Comparison of ENCODE assay signal across 30 mouse cellular contexts in the genomic region with DNA sequence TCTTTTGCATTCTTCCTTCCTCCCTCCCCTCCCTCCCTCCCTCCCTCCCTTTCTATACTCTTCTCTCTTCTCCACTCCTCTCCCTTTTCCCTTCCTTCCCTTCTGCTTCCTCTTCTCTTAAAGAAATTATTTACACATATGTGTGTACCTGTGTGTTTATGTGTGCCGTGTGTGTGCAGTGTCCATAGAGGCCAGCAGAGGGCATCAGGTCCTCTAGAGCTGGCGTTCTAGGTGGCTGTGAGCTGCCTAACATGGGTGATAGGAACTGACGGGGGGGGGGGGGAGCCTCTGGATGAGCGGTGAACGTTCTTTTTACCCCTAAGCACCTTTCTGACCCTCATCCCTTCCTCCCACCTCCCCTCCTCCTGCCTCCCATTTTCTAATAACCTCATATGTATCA. TPM values are rescaled to one million over a fixed set of nuclear protein-coding genes. Genes with fewer than 3 reads are reported as not detected.
DNase-seq lines count a peak whose midpoint lies in the region; ATAC-seq and TF ChIP-seq lines count a peak whose summit lies in the region.
"Had no signal": no experiment of that assay in that cellular context is flagged by ENCODE, and none has a peak within 500 bp of the region (broad histone marks: within the 10 kb centered on the region; RNA-seq: fewer than 3 reads in every experiment).

No protein-coding gene starts in this region.

- H3K4me1 ChIP-seq in E14TG2a.4 (replicated peaks; ENCODE audit: low read depth, low read length): peaks cover 1% of the 10 kb centered on the region; the same call in 1 of the 2 replicates
- H3K4me1 ChIP-seq in stomach, postnatal 0 days (replicated peaks; ENCODE audit: control insufficient read depth, insufficient read depth): no peaks in the 10 kb centered on the region
- H3K4me1 ChIP-seq: embryonic facial prominence, embryonic 10.5 days; embryonic facial prominence, embryonic 13.5 days; forebrain, embryonic 12.5 days; forebrain, embryonic 15.5 days; hindbrain, embryonic 10.5 days; hindbrain, embryonic 13.5 days had no signal

- no peak overlapping the region for H3K4me2 ChIP-seq in stomach, postnatal 0 days (replicated peaks; ENCODE audit: low read depth)
- H3K4me2 ChIP-seq: embryonic facial prominence, embryonic 13.5 days; forebrain, embryonic 12.5 days; forebrain, embryonic 15.5 days; heart, embryonic 12.5 days; heart, embryonic 15.5 days; hindbrain, embryonic 13.5 days had no signal

- WGBS in stomach, postnatal 0 days: 95% methylated on average over 5 of the region's 5 CpGs

- H3K9me3 ChIP-seq in E14TG2a.4 (ENCODE audit: low read length): peaks cover 100% of the 10 kb centered on the region
- H3K9me3 ChIP-seq in stomach, postnatal 0 days (ENCODE audit: control insufficient read depth, low read length): no peaks in the 10 kb centered on the region
- H3K9me3 ChIP-seq: forebrain, embryonic 15.5 days; heart, embryonic 15.5 days; hindbrain, embryonic 13.5 days had no signal

- TF ChIP-seq CTCF in layer of hippocampus, adult 2 months (conservative IDR thresholded peaks at IDR 0.05): peak; percentile 14; the same call in 1 of the 2 replicates
- no peak; the same call in 1 of the 2 replicates for TF ChIP-seq CTCF in E14TG2a.4 (conservative IDR thresholded peaks at IDR 0.05; ENCODE audit: low read length)
- peak; percentile 3; the same call in 1 of the 2 replicates for TF ChIP-seq CTCF in stomach, postnatal 0 days (IDR thresholded peaks at IDR 0.05; ENCODE audit: low read depth)

- H3K9ac ChIP-seq in stomach, postnatal 0 days (ENCODE audit: low read length): no peak overlapping the region
- H3K9ac ChIP-seq: embryonic facial prominence, embryonic 13.5 days; forebrain, embryonic 12.5 days; forebrain, embryonic 15.5 days; heart, embryonic 12.5 days; heart, embryonic 15.5 days; hindbrain, embryonic 13.5 days had no signal

- TF ChIP-seq EP300 in stomach, postnatal 0 days (optimal IDR thresholded peaks at IDR 0.05): no peak

- ATAC-seq in stomach, postnatal 0 days (ENCODE audit: low FRiP score, low TSS enrichment): no peak
- ATAC-seq: forebrain, embryonic 15.5 days; hindbrain, embryonic 16.5 days had no signal

- no peak overlapping the region for H3K4me3 ChIP-seq in layer of hippocampus, adult 2 months
- H3K4me3 ChIP-seq in E14TG2a.4 (replicated peaks; ENCODE audit: low read length): peak overlapping the region; percentile 13; the same call in 1 of the 2 replicates
- H3K4me3 ChIP-seq in stomach, postnatal 0 days (ENCODE audit: low read depth, low read length): no peak overlapping the region
- H3K4me3 ChIP-seq: embryonic facial prominence, embryonic 10.5 days; embryonic facial prominence, embryonic 13.5 days; erythroblast, embryonic 14.5 days; forebrain, embryonic 12.5 days; forebrain, embryonic 15.5 days; heart, embryonic 12.5 days; heart, embryonic 15.5 days; hindbrain, embryonic 10.5 days; hindbrain, embryonic 13.5 days had no signal

- H3K27ac ChIP-seq in layer of hippocampus, adult 2 months: no peak overlapping the region
- H3K27ac ChIP-seq in stomach, postnatal 0 days (replicated peaks): no peak overlapping the region
- H3K27ac ChIP-seq: embryonic facial prominence, embryonic 10.5 days; embryonic facial prominence, embryonic 13.5 days; forebrain, embryonic 12.5 days; forebrain, embryonic 15.5 days; heart, embryonic 15.5 days; hindbrain, embryonic 10.5 days; hindbrain, embryonic 13.5 days had no signal

- H3K27me3 ChIP-seq in E14TG2a.4 (ENCODE audit: insufficient read depth, low read length): no peaks in the 10 kb centered on the region
- no peaks in the 10 kb centered on the region for H3K27me3 ChIP-seq in stomach, postnatal 0 days (ENCODE audit: control insufficient read depth, insufficient read depth, low read length)
- H3K27me3 ChIP-seq: CH12.LX; embryonic facial prominence, embryonic 13.5 days; forebrain, embryonic 12.5 days; forebrain, embryonic 15.5 days; heart, embryonic 12.5 days; heart, embryonic 15.5 days; hindbrain, embryonic 13.5 days had no signal

- H3K36me3 ChIP-seq in E14TG2a.4 (ENCODE audit: insufficient read depth, low read length): peaks cover 98% of the 10 kb centered on the region
- peaks cover 12% of the 10 kb centered on the region for H3K36me3 ChIP-seq in stomach, postnatal 0 days (ENCODE audit: control insufficient read depth, insufficient read depth, low read length)

- DNase-seq in layer of hippocampus, adult 2 months (ENCODE audit: low spot score in 2 of 2): no peak
- DNase-seq in layer of hippocampus, postnatal 14 days (ENCODE audit: low spot score in 2 of 2): no peak
- DNase-seq in R1 (ENCODE audit: low read depth, low spot score): peak; percentile 55
- DNase-seq in stomach, postnatal 0 days (ENCODE audit: low spot score): no peak
- DNase-seq in spleen, postnatal 4 days (ENCODE audit: low spot score in 2 of 2): no peak
- no peak for DNase-seq in thymus, postnatal 0 days (ENCODE audit: low spot score)
- DNase-seq: adrenal gland, adult 2 months; adrenal gland, postnatal 14 days; B cell, adult 2 months; cerebellum, adult 11-12 months; cerebellum, adult 8-10 months; cerebellum, postnatal 10 days; cerebellum, postnatal 36 days; embryo, embryonic 11 days; gastrocnemius, postnatal 25 days; heart, adult 18-20 months; heart, postnatal 10 days; heart, postnatal 36 days had no signal

RNA-seq across cellular contexts. Expression of gene Tmppe, which starts 10.4 kb away (rescaled TPM):
- 10 to 100 TPM; 10.3 to 10.8 TPM for total RNA-seq in layer of hippocampus, adult 2 months (2021)
- total RNA-seq in layer of hippocampus, postnatal 14 days (2021): 1 to 10 TPM; 8.9 to 9.4 TPM
- polyA plus RNA-seq in stomach, postnatal 0 days (2015; fragmentation: Nextera tagmentation; extraction: Ambion mirVana): 5.7 and 5.8 TPM in 2 replicates
- 9.1 and 9.6 TPM in 2 replicates for polyA plus RNA-seq in thymus, postnatal 0 days (2015; fragmentation: Nextera tagmentation; extraction: Ambion mirVana)

RNA-seq across cellular contexts. Expression of gene Glb1, which starts 10.4 kb away (rescaled TPM):
- total RNA-seq in layer of hippocampus, adult 2 months (2021): 10 to 100 TPM; 21.9 to 22.1 TPM
- 10 to 100 TPM; 25.2 to 27.6 TPM for total RNA-seq in layer of hippocampus, postnatal 14 days (2021)
- 27.1 and 28.2 TPM in 2 replicates for polyA plus RNA-seq in stomach, postnatal 0 days (2015; fragmentation: Nextera tagmentation; extraction: Ambion mirVana)
- polyA plus RNA-seq in thymus, postnatal 0 days (2015; fragmentation: Nextera tagmentation; extraction: Ambion mirVana): 34.7 and 35.0 TPM in 2 replicates

RNA-seq across cellular contexts. Expression of gene Crtap, which starts 20.8 kb away (rescaled TPM):
- total RNA-seq in layer of hippocampus, adult 2 months (2021): 1 to 10 TPM; 5.4 to 6.0 TPM
- total RNA-seq in layer of hippocampus, postnatal 14 days (2021): 10 to 100 TPM in 1 of 2 experiments, 1 to 10 TPM in 1; 7.9 to 10.3 TPM
- 76.3 and 85.5 TPM in 2 replicates for polyA plus RNA-seq in stomach, postnatal 0 days (2015; fragmentation: Nextera tagmentation; extraction: Ambion mirVana)
- 28.3 and 29.5 TPM in 2 replicates for polyA plus RNA-seq in thymus, postnatal 0 days (2015; fragmentation: Nextera tagmentation; extraction: Ambion mirVana)
